Mouse (Mus musculus): ENCODE data around the gene Zfp422. TPM values are rescaled to one million over a fixed set of nuclear protein-coding genes. Genes with fewer than 3 reads are reported as not detected.

Zfp422 gene
- 10 to 100 TPM; 19.8 to 22.8 (median 20.4) TPM for total RNA-seq (2022)

GRCm38 (mm10) chr6:116628539-116629171 lies at the start of gene Zfp422:
Gene Zfp422 (minus strand): TSS chr6:116628999.
- DNase-seq (ENCODE audit: low spot score in 2 of 2), result peak; percentile 21 to 51

- DNase-seq (ENCODE audit: low spot score in 2 of 2), result no peak
Measured at GRCm38 (mm10) chr6:116677321-116677720, 48.5 kb upstream of the Zfp422 start.

- DNase-seq (ENCODE audit: low spot score in 2 of 2), result no peak
Measured at GRCm38 (mm10) chr6:116676355-116676913, 47.6 kb upstream of the Zfp422 start.

- DNase-seq (ENCODE audit: low spot score in 2 of 2), result no peak
Measured at GRCm38 (mm10) chr6:116674283-116674886, 45.6 kb upstream of the Zfp422 start.

- DNase-seq (ENCODE audit: low spot score in 2 of 2), result peak; percentile 53 to 58
Measured at GRCm38 (mm10) chr6:116673471-116674282, 44.9 kb upstream of the Zfp422 start, which contains the start of gene Rassf4. Gene Rassf4 (minus strand): TSS chr6:116673952.

GRCm38 (mm10) chr6:116672349-116672748 lies 43.5 kb upstream of the Zfp422 start:
- DNase-seq (ENCODE audit: low spot score in 2 of 2), result no peak

GRCm38 (mm10) chr6:116671768-116672167 lies 43.0 kb upstream of the Zfp422 start:
- no peak for DNase-seq (ENCODE audit: low spot score in 2 of 2)

- DNase-seq (ENCODE audit: low spot score in 2 of 2), result no peak
Measured at GRCm38 (mm10) chr6:116671031-116671430, 42.2 kb upstream of the Zfp422 start.

- no peak for DNase-seq (ENCODE audit: low spot score in 2 of 2)
Measured at GRCm38 (mm10) chr6:116670144-116670543, 41.3 kb upstream of the Zfp422 start.

- no peak for DNase-seq (ENCODE audit: low spot score in 2 of 2)
Measured at GRCm38 (mm10) chr6:116668682-116669470, 40.1 kb upstream of the Zfp422 start.

- no peak for DNase-seq (ENCODE audit: low spot score in 2 of 2)
Measured at GRCm38 (mm10) chr6:116667382-116667781, 38.6 kb upstream of the Zfp422 start.

- DNase-seq (ENCODE audit: low spot score in 2 of 2), result no peak
Measured at GRCm38 (mm10) chr6:116666892-116667291, 38.1 kb upstream of the Zfp422 start.

GRCm38 (mm10) chr6:116666085-116666750 lies 37.4 kb upstream of the Zfp422 start:
- no peak for DNase-seq (ENCODE audit: low spot score in 2 of 2)

GRCm38 (mm10) chr6:116664830-116665229 lies 36.0 kb upstream of the Zfp422 start:
- DNase-seq (ENCODE audit: low spot score in 2 of 2), result no peak

GRCm38 (mm10) chr6:116664031-116664430 lies 35.2 kb upstream of the Zfp422 start:
- no peak for DNase-seq (ENCODE audit: low spot score in 2 of 2)

- no peak for DNase-seq (ENCODE audit: low spot score in 2 of 2)
Measured at GRCm38 (mm10) chr6:116663364-116663763, 34.6 kb upstream of the Zfp422 start.

- DNase-seq (ENCODE audit: low spot score in 2 of 2), result peak in 1 of 2 experiments; percentile 61
Measured at GRCm38 (mm10) chr6:116653684-116654454, 25.1 kb upstream of the Zfp422 start.

- no peak for DNase-seq (ENCODE audit: low spot score in 2 of 2)
Measured at GRCm38 (mm10) chr6:116653191-116653590, 24.4 kb upstream of the Zfp422 start.

GRCm38 (mm10) chr6:116651437-116652118 lies 22.8 kb upstream of the Zfp422 start:
- DNase-seq (ENCODE audit: low spot score in 2 of 2), result no peak
